Mouse (Mus musculus) midbrain, embryonic 14.5 days (tissue): ENCODE results near the gene Qsox1. TPM values are rescaled to one million over a fixed set of nuclear protein-coding genes. Genes with fewer than 3 reads are reported as not detected.

Experiments used
- ATAC-seq: fragments of 200-750 bp; cut with Nextera tagmentation; 2 replicates; pipeline ENCODE4 v1.8.0; 2017; ENCODE audit warnings: moderate number of reproducible peaks, moderate library complexity; ENCODE audit not compliant: low FRiP score, low TSS enrichment
- DNase-seq: peaks from one replicate; pipeline ENCODE4 v3.0.0-alpha.2; 2015
- H3K27ac ChIP-seq: fragments of 300-500 bp; sonication (generic); replicated peaks from 2 replicates; pipeline ENCODE4 v1.5.1; 2014; ENCODE audit warnings: mild to moderate bottlenecking, low read depth, low read length, moderate library complexity
- H3K27me3 ChIP-seq: fragments of 300-500 bp; sonication (generic); 2 replicates; pipeline ENCODE4 v1.6.1; 2014; ENCODE audit warnings: low read length, control low read depth, mixed read lengths; ENCODE audit not compliant: control insufficient read depth, insufficient read depth
- H3K36me3 ChIP-seq: fragments of 300-500 bp; sonication (generic); 2 replicates; pipeline ENCODE4 v1.6.1; 2014; ENCODE audit warnings: low read length, control low read depth; ENCODE audit not compliant: control insufficient read depth, insufficient read depth
- H3K4me1 ChIP-seq: fragments of 300-500 bp; sonication (generic); 2 replicates; pipeline ENCODE4 v1.6.1; 2014; ENCODE audit warnings: mild to moderate bottlenecking, antibody characterized with exemption, low read length, control low read depth; ENCODE audit not compliant: control insufficient read depth, insufficient read depth
- H3K4me2 ChIP-seq: fragments of 300-500 bp; sonication (generic); 2 replicates; pipeline ENCODE4 v1.6.1; 2014; ENCODE audit warnings: mild to moderate bottlenecking, low read length, moderate library complexity
- H3K4me3 ChIP-seq: fragments of 300-500 bp; sonication (generic); replicated peaks from 2 replicates; pipeline ENCODE4 v1.5.1; 2014; ENCODE audit warnings: low read depth, low read length
- H3K9ac ChIP-seq: fragments of 300-500 bp; sonication (generic); replicated peaks from 2 replicates; pipeline ENCODE4 v1.6.1; 2014; ENCODE audit warnings: mild to moderate bottlenecking, low read length, moderate library complexity
- H3K9me3 ChIP-seq: fragments of 300-500 bp; sonication (generic); 2 replicates; pipeline ENCODE4 v1.6.1; 2016; ENCODE audit warnings: low read length, control low read depth, mixed read lengths; ENCODE audit not compliant: control insufficient read depth
- WGBS: fragments of 180-500 bp; shearing (Covaris S2); extraction: QIAGEN DNeasy Blood & Tissue Kit; methylation state at CpG from one replicate; pipeline ENCODE4 v1.1.7; 2014; 5-methylcytosine and 5-hydroxymethylcytosine counted together
- polyA plus RNA-seq: library from polyadenylated mRNA; unstranded; fragments of >200 nt; fragmentation: Nextera tagmentation; extraction: Ambion mirVana; gene quantifications from 2 replicates; pipeline ENCODE4 v1.2.1, GENCODE M21; 2014

Gene Qsox1
- 7.6 and 11.5 TPM in 2 replicates for polyA plus RNA-seq

- Histone ChIP-seq H3K4me3 (peak within 1 kb of the TSS; percentile 71), H3K4me2 (peak within 1 kb of the TSS; percentile 69), H3K9me3 (no peaks in the 10 kb centered on the region), H3K36me3 (no peaks in the 10 kb centered on the region), H3K27ac (0 out of 2 replicates have a peak within 1 kb of the TSS, but pooled peaks have one; percentile 17), H3K9ac (peak within 1 kb of the TSS; percentile 77), H3K4me1 (peaks cover 23% of the 10 kb centered on the region), H3K27me3 (no peaks in the 10 kb centered on the region)
- ATAC-seq, result peak; percentile 92
- DNase-seq, result peak; percentile 94
- WGBS, result under 1% methylated on average over 67 of the region's 67 CpGs
These were observed at the start of gene Qsox1 for GRCm38 (mm10) chr1:155812581-155813499. Gene Qsox1 (minus strand): TSS chr1:155812889.

- DNase-seq, result no peak
- H3K36me3 ChIP-seq, result peaks cover 59% of the 10 kb centered on the region
These were observed 42.4 kb upstream of the Qsox1 start for GRCm38 (mm10) chr1:155854926-155855702.

GRCm38 (mm10) chr1:155853009-155853408 lies 40.3 kb upstream of the Qsox1 start:
- no peak overlapping the region for H3K4me2 ChIP-seq
- no peaks in the 10 kb centered on the region for H3K27me3 ChIP-seq
- H3K9ac ChIP-seq, result no peak overlapping the region
- H3K36me3 ChIP-seq, result peaks cover 53% of the 10 kb centered on the region
- no peak overlapping the region for H3K27ac ChIP-seq
- no peak overlapping the region for H3K4me3 ChIP-seq
- DNase-seq (no peak), ATAC-seq (no peak)
- H3K4me1 ChIP-seq, result no peaks in the 10 kb centered on the region
- H3K9me3 ChIP-seq, result no peaks in the 10 kb centered on the region
- 96% methylated on average over 5 of the region's 5 CpGs for WGBS

More at GRCm38 (mm10) chr1:155854926-155855702, 42.4 kb upstream of the Qsox1 start:
- no peak overlapping the region for H3K4me2 ChIP-seq
- ATAC-seq, result no peak
- no peaks in the 10 kb centered on the region for H3K27me3 ChIP-seq
- no peaks in the 10 kb centered on the region for H3K4me1 ChIP-seq
- no peaks in the 10 kb centered on the region for H3K9me3 ChIP-seq
- H3K9ac ChIP-seq, result no peak overlapping the region
- H3K4me3 ChIP-seq, result no peak overlapping the region
- H3K27ac ChIP-seq, result no peak overlapping the region
- WGBS, result 92% methylated on average over 7 of the region's 7 CpGs

DNA sequence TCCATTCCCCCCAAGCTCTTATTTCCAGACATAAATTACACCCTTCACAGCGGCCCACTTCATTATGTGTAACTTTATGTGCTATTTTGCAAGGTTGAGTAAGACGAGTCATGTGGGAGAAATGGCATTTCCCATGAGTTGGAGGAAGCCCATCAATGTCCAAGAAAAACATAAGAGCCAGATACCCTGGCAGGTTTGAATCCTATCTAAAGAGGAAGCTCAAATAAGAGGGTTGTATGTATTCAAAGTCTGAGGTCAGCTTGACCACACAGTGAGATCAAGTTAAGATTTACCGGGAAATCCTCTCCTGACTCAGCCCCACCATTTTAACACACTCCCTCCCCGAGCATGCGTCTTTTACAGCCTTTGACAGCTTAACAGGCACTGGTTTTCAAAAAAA lies 31.5 kb upstream of the Qsox1 start:
- Histone ChIP-seq H3K9ac (no peak overlapping the region), H3K9me3 (no peaks in the 10 kb centered on the region), H3K4me3 (no peak overlapping the region), H3K27ac (no peak overlapping the region), H3K27me3 (no peaks in the 10 kb centered on the region), H3K4me1 (no peaks in the 10 kb centered on the region), H3K4me2 (no peak overlapping the region), H3K36me3 (peaks cover 32% of the 10 kb centered on the region)
- WGBS, result 92% methylated on average over 5 of the region's 5 CpGs
- no peak for DNase-seq
- ATAC-seq, result no peak

GRCm38 (mm10) chr1:155843538-155843937 lies 30.8 kb upstream of the Qsox1 start:
- Histone ChIP-seq H3K9ac (no peak overlapping the region), H3K27me3 (no peaks in the 10 kb centered on the region), H3K9me3 (no peaks in the 10 kb centered on the region), H3K27ac (no peak overlapping the region), H3K36me3 (peaks cover 30% of the 10 kb centered on the region), H3K4me1 (no peaks in the 10 kb centered on the region), H3K4me2 (no peak overlapping the region), H3K4me3 (no peak overlapping the region)
- WGBS, result 94% methylated on average over 4 of the region's 4 CpGs
- ATAC-seq, result no peak
- DNase-seq, result no peak

- Histone ChIP-seq H3K4me2 (no peak overlapping the region), H3K4me3 (no peak overlapping the region), H3K4me1 (no peaks in the 10 kb centered on the region), H3K27ac (no peak overlapping the region), H3K9me3 (no peaks in the 10 kb centered on the region), H3K9ac (no peak overlapping the region), H3K36me3 (no peaks in the 10 kb centered on the region; the same call in 1 of the 2 replicates), H3K27me3 (no peaks in the 10 kb centered on the region)
- ATAC-seq (no peak), DNase-seq (no peak)
- WGBS, result 72% methylated on average over 2 of the region's 2 CpGs
These were observed 23.0 kb upstream of the Qsox1 start for GRCm38 (mm10) chr1:155835667-155836066.

DNA sequence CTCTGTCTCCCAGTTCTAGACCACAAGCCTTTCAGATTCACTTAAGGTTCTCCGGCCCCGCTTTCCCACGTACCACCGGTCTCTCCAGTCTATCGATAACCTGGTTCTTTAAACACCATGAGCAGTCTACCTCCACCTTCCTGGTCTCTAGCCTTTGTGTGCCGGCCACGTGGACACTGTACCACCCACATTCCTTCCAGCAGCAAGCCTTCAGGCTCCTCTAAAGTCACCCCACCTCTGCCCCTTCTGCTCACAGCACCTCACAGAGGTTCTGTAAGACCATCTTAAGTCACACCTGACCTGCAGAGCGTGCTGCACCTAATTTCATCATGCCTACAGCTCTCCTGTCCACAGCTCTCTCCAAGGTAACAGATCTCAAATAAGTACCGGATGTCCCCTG lies 20.9 kb upstream of the Qsox1 start:
- no peaks in the 10 kb centered on the region for H3K9me3 ChIP-seq
- H3K4me3 ChIP-seq, result no peak overlapping the region
- ATAC-seq, result no peak
- no peaks in the 10 kb centered on the region for H3K4me1 ChIP-seq
- H3K36me3 ChIP-seq, result no peaks in the 10 kb centered on the region; the same call in 1 of the 2 replicates
- H3K27me3 ChIP-seq, result no peaks in the 10 kb centered on the region
- WGBS, result 90% methylated on average over 9 of the region's 9 CpGs
- no peak overlapping the region for H3K4me2 ChIP-seq
- DNase-seq, result no peak
- no peak overlapping the region for H3K27ac ChIP-seq
- H3K9ac ChIP-seq, result no peak overlapping the region

DNA sequence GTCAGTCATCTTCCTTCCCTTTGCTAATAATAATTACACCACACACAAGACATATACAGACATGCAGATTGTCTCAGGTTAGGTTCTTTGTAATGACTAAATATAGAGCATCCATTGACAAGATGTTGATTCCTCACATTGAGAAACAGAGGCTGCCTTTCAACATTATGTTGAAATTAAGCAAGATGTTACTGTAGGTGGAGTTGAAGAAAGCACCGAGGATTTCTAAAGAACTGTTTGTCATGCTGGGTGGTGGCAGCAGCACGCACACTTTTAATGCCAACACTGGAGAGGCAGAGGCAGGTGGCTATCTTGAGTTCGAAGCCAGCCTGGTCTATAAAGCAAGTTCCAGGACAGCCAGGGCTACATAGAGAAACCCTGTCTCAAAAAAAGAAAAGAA lies 19.3 kb upstream of the Qsox1 start:
- 92% methylated on average over 3 of the region's 3 CpGs for WGBS

More for the DNA sequence above, 19.3 kb upstream of the Qsox1 start:
- no peaks in the 10 kb centered on the region for H3K4me1 ChIP-seq
- H3K9me3 ChIP-seq, result no peaks in the 10 kb centered on the region
- no peak overlapping the region for H3K9ac ChIP-seq
- no peak overlapping the region for H3K4me2 ChIP-seq
- H3K27ac ChIP-seq, result no peak overlapping the region
- ATAC-seq, result no peak
- H3K36me3 ChIP-seq, result no peaks in the 10 kb centered on the region
- H3K4me3 ChIP-seq, result no peak overlapping the region
- DNase-seq, result no peak
- no peaks in the 10 kb centered on the region for H3K27me3 ChIP-seq
